ENCODE assay signal across 29 mouse cellular contexts in genomic region chr10:103108090-103108489, GRCm38 (mm10).
DNase-seq lines count a peak whose midpoint lies in the region; ATAC-seq and TF ChIP-seq lines count a peak whose summit lies in the region.
"Had no signal": no experiment of that assay in that cellular context is flagged by ENCODE, and none has a peak within 500 bp of the region (broad histone marks: within the 10 kb centered on the region; RNA-seq: fewer than 3 reads in every experiment).

No protein-coding gene starts in this region.

- no peaks in the 10 kb centered on the region for H3K36me3 ChIP-seq in E14TG2a.4 (ENCODE audit: insufficient read depth, low read length)
- H3K36me3 ChIP-seq: forebrain, embryonic 10.5 days; heart, embryonic 13.5 days; hindbrain, embryonic 12.5 days; limb, embryonic 15.5 days; midbrain, embryonic 10.5 days; neural tube, embryonic 13.5 days had no signal

- no peak overlapping the region for H3K4me3 ChIP-seq in left cerebral cortex, adult 2 months
- H3K4me3 ChIP-seq in E14TG2a.4 (replicated peaks; ENCODE audit: low read length): no peak overlapping the region
- H3K4me3 ChIP-seq: forebrain, embryonic 10.5 days; heart, embryonic 13.5 days; hindbrain, embryonic 12.5 days; limb, embryonic 15.5 days; midbrain, embryonic 10.5 days; myocyte; neural tube, embryonic 13.5 days had no signal

- no peaks in the 10 kb centered on the region for H3K4me1 ChIP-seq in E14TG2a.4 (replicated peaks; ENCODE audit: low read depth, low read length)
- H3K4me1 ChIP-seq: forebrain, embryonic 10.5 days; heart, embryonic 13.5 days; hindbrain, embryonic 12.5 days; limb, embryonic 15.5 days; midbrain, embryonic 10.5 days; neural tube, embryonic 13.5 days had no signal

- no peaks in the 10 kb centered on the region for H3K27me3 ChIP-seq in E14TG2a.4 (ENCODE audit: insufficient read depth, low read length)
- H3K27me3 ChIP-seq: heart, embryonic 13.5 days; hindbrain, embryonic 12.5 days; limb, embryonic 15.5 days; neural tube, embryonic 13.5 days had no signal

- H3K9me3 ChIP-seq in E14TG2a.4 (ENCODE audit: low read length): no peaks in the 10 kb centered on the region
- H3K9me3 ChIP-seq: forebrain, embryonic 10.5 days; heart, embryonic 13.5 days; hindbrain, embryonic 12.5 days; limb, embryonic 15.5 days; midbrain, embryonic 10.5 days; neural tube, embryonic 13.5 days had no signal

- H3K27ac ChIP-seq in left cerebral cortex, adult 2 months: no peak overlapping the region
- H3K27ac ChIP-seq: forebrain, embryonic 10.5 days; heart, embryonic 13.5 days; hindbrain, embryonic 12.5 days; limb, embryonic 15.5 days; midbrain, embryonic 10.5 days; neural tube, embryonic 13.5 days had no signal

- ATAC-seq in megakaryocyte, adult 5-6 weeks (ENCODE audit: poor library complexity, severe bottlenecking): no peak
- ATAC-seq: CD4-positive, CD25-positive, alpha-beta regulatory T cell, adult 4 months; forebrain, embryonic 16.5 days; inflammation-experienced regulatory T-cells, adult 6 months; midbrain, embryonic 16.5 days had no signal

- no peak for DNase-seq in left cerebral cortex, adult 2 months (ENCODE audit: extremely low spot score in 1 of 2, low spot score in 2 of 2)
- DNase-seq in left cerebral cortex, adult 8-10 months (ENCODE audit: low spot score in 2 of 2): no peak
- DNase-seq in 416B (ENCODE audit: low read depth): peak; percentile 38
- peak; percentile 23 for DNase-seq in R1 (ENCODE audit: low read depth, low spot score)
- DNase-seq in gastrocnemius, postnatal 14 days: no peak
- DNase-seq: adrenal gland, postnatal 36 days; cerebellum, adult 11-12 months; cerebellum, postnatal 10 days; gastrocnemius, postnatal 25 days; heart, adult 18-20 months; kidney, adult 18-20 months; kidney, postnatal 10 days; left cerebral cortex, postnatal 4 days; lung, adult 18-20 months; lung, postnatal 4 days; thymus, adult 2 months had no signal

- peak; percentile 18 for TF ChIP-seq CTCF in left cerebral cortex, adult 2 months (IDR thresholded peaks at IDR 0.05)
- TF ChIP-seq CTCF in E14TG2a.4 (conservative IDR thresholded peaks at IDR 0.05; ENCODE audit: low read length): peak; percentile 22

- intact Hi-C loops in left cerebral cortex, adult 2 months (cut with DNase I): no loop called here
- intact Hi-C loops in gastrocnemius, postnatal 14 days (cut with DNase I; ENCODE audit: low total_unique reads): no loop called here

Comparison
In these comparisons a context has a peak if more than half of its experiments do, and no peak if none do; other contexts are left out.
1. DNase-seq: peak in 416B (single experiment) and R1 (single experiment); none in left cerebral cortex, adult 2 months (0 of 2), left cerebral cortex, adult 8-10 months (0 of 2) and gastrocnemius, postnatal 14 days (single experiment).